Mouse (Mus musculus): ENCODE data around the gene Trpc1. TPM values are rescaled to one million over a fixed set of nuclear protein-coding genes. Genes with fewer than 3 reads are reported as not detected.

Trpc1 gene
- total RNA-seq, 4 experiments from 2014 or later = 4.4 to 6.7 (median 5.3) TPM

- no peak for DNase-seq
These were observed 53.6 kb downstream of the Trpc1 start for GRCm38 (mm10) chr9:95696581-95696980.

GRCm38 (mm10) chr9:95695023-95695422 is 55.2 kb downstream of the Trpc1 start:
- DNase-seq = no peak

GRCm38 (mm10) chr9:95694526-95694925 is 55.6 kb downstream of the Trpc1 start:
- no peak for DNase-seq

DNA sequence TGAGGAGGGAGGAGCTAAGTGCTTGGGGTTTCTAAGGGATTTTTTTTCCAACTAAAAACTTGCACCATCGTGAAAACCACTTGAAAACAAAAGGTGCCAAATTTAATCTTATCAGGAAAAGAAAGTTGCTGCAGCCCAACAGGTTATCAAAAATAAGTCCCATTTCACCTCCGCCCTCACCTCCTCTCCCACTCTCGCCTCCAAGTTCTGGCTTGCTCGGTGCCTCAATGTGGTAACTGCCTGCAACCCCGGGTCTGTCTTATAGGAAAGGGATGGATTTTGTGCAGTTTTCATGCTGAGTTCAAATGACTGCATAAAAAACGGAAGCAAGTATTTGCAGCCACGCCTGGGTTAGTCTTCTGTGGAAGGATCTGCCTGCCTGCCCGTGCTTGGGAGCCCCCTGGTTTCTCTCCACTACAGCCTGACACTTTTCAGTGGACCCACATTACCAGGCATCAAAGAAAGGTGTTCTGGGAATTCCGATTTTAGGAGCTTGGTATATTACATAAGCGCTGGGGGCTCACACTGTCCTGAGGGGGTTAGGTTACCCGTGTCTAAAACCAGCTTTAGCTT is 56.6 kb downstream of the Trpc1 start:
- DNase-seq = no peak

- no peak for DNase-seq
These were observed 57.4 kb downstream of the Trpc1 start for GRCm38 (mm10) chr9:95692823-95693222.

GRCm38 (mm10) chr9:95688064-95688463 is 62.1 kb downstream of the Trpc1 start:
- DNase-seq = no peak

DNA sequence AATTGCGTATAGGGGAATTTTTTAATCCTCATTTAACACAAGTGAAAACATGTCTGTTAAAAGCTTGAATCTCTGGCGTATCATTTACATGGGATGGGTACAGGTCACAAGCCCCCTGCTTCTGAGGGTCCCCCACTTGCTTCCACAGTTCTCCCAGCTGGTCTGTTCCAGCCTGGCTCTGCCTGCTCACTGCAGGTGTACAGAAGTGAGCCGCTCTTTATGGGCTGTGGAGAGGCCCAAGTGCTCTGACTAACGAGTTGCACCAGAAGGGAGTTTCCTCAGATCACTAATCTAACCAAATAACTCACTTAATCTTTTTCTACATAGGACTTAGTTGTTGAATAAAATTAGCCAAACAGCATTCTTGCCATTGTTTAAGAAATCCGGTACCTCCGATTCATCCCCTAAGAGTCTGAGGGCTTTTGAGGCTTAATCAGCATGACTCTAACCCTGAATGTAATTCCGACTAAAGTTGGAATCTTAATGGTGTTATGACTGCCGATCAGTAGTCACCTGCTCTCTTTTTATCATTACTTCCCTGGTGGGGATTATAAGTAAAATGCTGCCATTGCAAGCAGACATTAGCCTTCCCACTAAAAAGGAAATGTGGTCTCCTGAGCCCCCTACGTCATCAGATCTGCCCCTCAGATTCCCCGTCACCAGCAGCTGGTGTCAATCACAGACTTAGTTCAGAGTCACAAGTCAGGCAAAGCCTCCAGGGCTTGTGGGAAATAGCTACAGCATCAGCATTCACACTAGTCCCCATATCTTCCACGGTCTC is 64.3 kb downstream of the Trpc1 start:
- no peak for DNase-seq

DNA sequence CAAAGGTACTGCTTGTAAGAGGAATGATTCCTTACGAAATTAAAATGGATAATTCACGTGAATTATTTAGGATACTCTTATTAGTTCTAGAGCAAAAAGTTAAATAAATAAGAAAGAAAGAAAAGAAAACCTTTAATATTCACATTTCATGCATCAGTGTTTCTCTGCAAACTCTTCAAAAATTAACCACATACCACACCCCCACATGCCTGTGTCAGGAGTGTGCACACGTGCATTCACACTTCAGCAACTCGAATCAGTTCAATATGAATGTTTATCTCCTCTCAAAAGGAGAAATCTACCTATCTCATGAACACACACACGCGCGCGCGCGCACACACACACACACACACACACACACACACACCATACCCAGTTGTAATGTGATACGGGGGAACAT is 69.5 kb downstream of the Trpc1 start:
- no peak for DNase-seq

- DNase-seq = no peak
These were observed 70.2 kb downstream of the Trpc1 start for GRCm38 (mm10) chr9:95679966-95680365.

DNA sequence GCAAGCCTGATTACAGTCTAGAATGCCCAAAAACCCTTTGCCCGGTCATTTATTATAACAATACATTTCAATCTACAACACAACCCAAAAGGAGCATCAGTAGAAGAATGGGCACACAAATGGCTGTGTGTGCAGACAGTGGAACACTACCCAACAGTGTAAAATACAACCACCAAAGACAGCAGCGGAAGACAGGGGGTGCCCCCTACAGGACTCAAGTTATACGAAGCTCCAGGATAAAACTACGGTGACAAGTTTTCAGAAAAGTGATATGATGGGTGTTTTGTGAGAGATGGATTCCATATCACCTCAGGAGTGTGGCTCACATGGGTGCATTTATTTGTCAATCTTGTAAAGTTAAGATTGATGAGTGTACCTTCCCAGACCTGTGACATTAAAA is 74.2 kb downstream of the Trpc1 start:
- DNase-seq = no peak

DNA sequence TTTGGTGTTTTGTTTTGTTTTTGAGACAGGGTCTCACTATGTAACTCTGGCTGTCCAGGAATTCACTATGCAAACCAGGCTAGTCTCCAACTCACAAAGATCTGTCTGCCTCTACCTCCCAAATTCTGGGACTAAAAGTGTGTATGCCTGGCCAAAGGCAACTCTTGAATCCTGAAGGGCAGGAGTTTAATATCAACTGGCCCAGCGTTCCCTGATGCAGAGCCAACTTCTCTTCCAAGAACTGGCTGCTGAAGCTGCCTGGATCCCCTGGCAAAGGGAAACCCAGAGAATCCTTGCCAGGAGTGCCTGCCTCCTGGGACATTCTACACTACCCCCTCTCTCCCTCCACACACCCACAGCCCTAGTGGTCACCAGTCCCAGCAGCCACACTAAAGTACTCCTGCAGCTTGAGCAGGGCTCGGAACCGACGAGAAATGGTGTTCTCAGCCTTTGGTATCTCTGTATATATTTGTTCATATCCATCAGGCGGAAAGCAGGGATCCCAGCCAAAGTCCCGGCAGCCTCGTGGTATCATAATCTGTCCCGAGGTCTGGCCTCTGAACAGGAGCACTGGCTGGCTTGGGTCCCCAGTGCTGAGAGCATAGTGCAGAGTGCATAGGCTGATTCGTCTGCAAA is 75.0 kb downstream of the Trpc1 start:
- DNase-seq = peak; percentile 7

DNA sequence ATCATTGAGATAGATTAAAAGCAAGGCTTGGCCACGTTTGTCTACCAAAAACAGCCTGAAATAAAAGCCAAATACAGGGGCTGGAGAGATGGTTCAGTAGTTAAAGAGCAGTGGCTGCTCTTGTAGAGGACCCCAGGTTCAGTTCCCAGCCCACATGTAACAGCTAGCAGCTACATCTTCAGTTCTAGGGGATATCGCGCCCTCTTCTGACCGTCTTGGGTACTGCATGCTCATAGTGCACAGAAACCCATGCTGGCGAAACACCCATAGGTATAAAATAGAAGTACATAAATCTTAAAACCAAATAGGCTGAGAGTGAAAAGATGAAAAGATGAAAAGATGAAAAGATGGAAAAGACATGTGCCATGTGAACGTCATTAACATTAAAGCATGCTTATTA is 77.4 kb downstream of the Trpc1 start:
- no peak for DNase-seq

- DNase-seq = no peak
These were observed 77.8 kb downstream of the Trpc1 start for GRCm38 (mm10) chr9:95672331-95672730.

- DNase-seq = no peak
These were observed 81.9 kb downstream of the Trpc1 start for GRCm38 (mm10) chr9:95668306-95668705.

DNA sequence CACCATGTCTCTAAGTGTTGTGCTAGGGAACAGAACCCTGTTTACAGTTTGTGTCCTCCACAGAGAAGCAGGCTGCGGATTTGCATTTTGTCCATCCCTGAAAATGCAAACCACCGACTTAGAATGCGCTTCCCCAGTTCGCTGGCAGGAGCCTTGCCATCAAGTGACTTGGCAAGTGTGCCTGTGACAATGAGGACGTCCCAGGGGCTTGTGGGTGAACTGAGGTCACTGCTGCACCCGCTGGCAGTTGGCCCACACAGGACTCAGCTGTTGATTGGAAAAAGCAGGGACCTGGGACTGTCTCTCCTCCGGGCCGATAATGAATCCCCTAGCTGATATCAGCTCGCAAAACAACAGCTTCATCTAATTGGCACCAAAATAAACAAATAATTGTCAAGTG is 82.3 kb downstream of the Trpc1 start:
- no peak for DNase-seq

- DNase-seq = no peak
These were observed 84.3 kb downstream of the Trpc1 start for GRCm38 (mm10) chr9:95665835-95666234.

DNA sequence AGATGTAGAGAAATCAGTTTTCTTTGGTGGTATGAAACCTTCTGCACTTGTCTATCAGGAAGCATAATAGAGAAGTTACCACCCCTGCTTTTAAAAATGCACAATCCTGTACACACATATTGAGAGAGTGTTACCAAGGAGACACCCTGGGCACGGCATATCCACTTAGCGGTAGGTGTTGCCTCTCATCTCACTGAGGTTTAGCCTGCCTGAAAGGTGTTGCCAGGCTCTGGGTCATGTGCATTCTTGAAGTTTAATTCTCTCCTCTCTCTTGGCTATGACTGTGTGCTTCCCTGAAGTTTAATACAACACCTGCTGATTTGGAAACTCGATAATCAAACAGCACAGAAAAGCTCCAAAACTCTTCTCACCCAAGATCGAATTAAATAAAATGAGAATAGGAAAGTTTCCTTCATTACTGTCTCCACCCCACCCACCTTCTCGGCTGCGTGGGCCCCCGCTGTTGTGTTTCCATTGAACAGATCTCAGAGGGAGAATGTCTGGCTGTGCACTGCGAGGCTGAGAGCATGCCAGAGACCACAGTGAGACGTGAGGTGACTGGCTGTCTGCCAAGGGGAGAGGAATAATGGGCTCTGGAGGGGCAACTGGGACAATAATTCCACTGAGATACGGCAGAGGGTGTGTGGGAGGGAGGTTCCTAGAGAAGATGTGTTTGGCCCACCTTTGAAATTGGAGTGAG is 85.7 kb downstream of the Trpc1 start:
- no peak for DNase-seq

- DNase-seq = no peak
These were observed 92.2 kb downstream of the Trpc1 start for GRCm38 (mm10) chr9:95657941-95658340.

Other genes starting within 250 kb of the Trpc1 start
- 10 to 100 TPM; 49.6 to 66.1 (median 61.3) TPM for gene U2surp, start 238.4 kb downstream of the Trpc1 start, total RNA-seq (2022)
- gene Paqr9, start 190.7 kb downstream of the Trpc1 start, total RNA-seq (2022) = 1 to 10 TPM; 1.8 to 7.8 (median 5.6) TPM
- 1 to 10 TPM; 3.0 to 9.3 (median 6.2) TPM for gene Pcolce2, start 112.8 kb downstream of the Trpc1 start, total RNA-seq (2022)
- 1 to 10 TPM; 2.1 to 5.6 (median 3.9) TPM for gene Pls1, start 94.9 kb upstream of the Trpc1 start, total RNA-seq (2022)
- 10 to 100 TPM; 16.2 to 23.8 (median 18.5) TPM for gene Atr, start 107.2 kb upstream of the Trpc1 start, total RNA-seq (2022)
- 10 to 100 TPM; 21.4 to 40.9 (median 31.5) TPM for gene Xrn1, start 204.4 kb upstream of the Trpc1 start, total RNA-seq (2022)